Mouse (Mus musculus) T-helper 2 cell (primary cell): Measurements from ENCODE around the gene Slc9a1.

Experiments used
- in situ Hi-C: fragments of 300-600 bp; cut with MboI, MseI; formaldehyde crosslinking; loops from one replicate; pipeline ENCODE4 v1.15.1; 2025; ENCODE audit warnings: high pct_unique_total_duplicates

The Slc9a1 gene

GRCm38 (mm10) chr4:133439460-133440376 lies 70.2 kb downstream of the Slc9a1 start:
- in situ Hi-C loops = no loop called here

GRCm38 (mm10) chr4:133440377-133440795 lies 70.9 kb downstream of the Slc9a1 start:
- in situ Hi-C loops = no loop called here

GRCm38 (mm10) chr4:133442194-133442593 lies 72.7 kb downstream of the Slc9a1 start:
- in situ Hi-C loops = no loop called here

GRCm38 (mm10) chr4:133443085-133443484 lies 73.6 kb downstream of the Slc9a1 start:
- in situ Hi-C loops = no loop called here

GRCm38 (mm10) chr4:133445727-133446126 lies 76.2 kb downstream of the Slc9a1 start:
- in situ Hi-C loops = no loop called here

GRCm38 (mm10) chr4:133447366-133447765 lies 77.9 kb downstream of the Slc9a1 start:
- in situ Hi-C loops = no loop called here

- in situ Hi-C loops = no loop called here
These were observed 78.5 kb downstream of the Slc9a1 start for GRCm38 (mm10) chr4:133447967-133448366.

GRCm38 (mm10) chr4:133448708-133449388 lies 79.3 kb downstream of the Slc9a1 start:
- in situ Hi-C loops = no loop called here

- in situ Hi-C loops = no loop called here
These were observed 80.2 kb downstream of the Slc9a1 start for GRCm38 (mm10) chr4:133449726-133450125.

GRCm38 (mm10) chr4:133451536-133451935 lies 82.0 kb downstream of the Slc9a1 start:
- in situ Hi-C loops = no loop called here

GRCm38 (mm10) chr4:133452433-133452832 lies 82.9 kb downstream of the Slc9a1 start:
- in situ Hi-C loops = no loop called here

GRCm38 (mm10) chr4:133458044-133458443 lies 88.5 kb downstream of the Slc9a1 start:
- in situ Hi-C loops = no loop called here

GRCm38 (mm10) chr4:133460006-133460405 lies 90.5 kb downstream of the Slc9a1 start:
- in situ Hi-C loops = no loop called here

- in situ Hi-C loops = no loop called here
These were observed 91.4 kb downstream of the Slc9a1 start for GRCm38 (mm10) chr4:133460796-133461325.

GRCm38 (mm10) chr4:133461362-133461761 lies 91.9 kb downstream of the Slc9a1 start:
- in situ Hi-C loops = no loop called here

GRCm38 (mm10) chr4:133463184-133463583 lies 93.7 kb downstream of the Slc9a1 start:
- in situ Hi-C loops = no loop called here

- in situ Hi-C loops = loop anchor here (5.0 kb wide), 1 partner anchor 664 kb away; no protein-coding TSS in a partner anchor
These were observed 98.6 kb downstream of the Slc9a1 start for GRCm38 (mm10) chr4:133468080-133468479.

GRCm38 (mm10) chr4:133469122-133469521 lies 99.6 kb downstream of the Slc9a1 start:
- in situ Hi-C loops = loop anchor here (5.0 kb wide), 1 partner anchor 663 kb away; no protein-coding TSS in a partner anchor

GRCm38 (mm10) chr4:133471135-133471821 lies 101.8 kb downstream of the Slc9a1 start:
- in situ Hi-C loops = no loop called here
